Mouse (Mus musculus): ENCODE data around the gene Fam222b.

- TF ChIP-seq CTCF (IDR thresholded peaks at IDR 0.05; ENCODE audit: borderline replicate concordance, extremely low read depth, insufficient read depth, insufficient read length): no peak
- no peak for TF ChIP-seq POLR2A (IDR thresholded peaks at IDR 0.05; ENCODE audit: borderline replicate concordance, extremely low read depth, insufficient read depth, insufficient read length, poor library complexity, severe bottlenecking)
Measured at GRCm38 (mm10) chr11:78205361-78206206, 111.1 kb downstream of the Fam222b start.
